Mouse (Mus musculus): ENCODE measurements around the gene Ttc4. TPM values are rescaled to one million over a fixed set of nuclear protein-coding genes. Genes with fewer than 3 reads are reported as not detected.

The Ttc4 gene
- total RNA-seq (2014; rRNA removed) (106 and 118 TPM in 2 replicates), polyA plus RNA-seq (2015; fragmentation: Nextera tagmentation; extraction: Ambion mirVana) (83.0 and 84.0 TPM in 2 replicates)

DNA sequence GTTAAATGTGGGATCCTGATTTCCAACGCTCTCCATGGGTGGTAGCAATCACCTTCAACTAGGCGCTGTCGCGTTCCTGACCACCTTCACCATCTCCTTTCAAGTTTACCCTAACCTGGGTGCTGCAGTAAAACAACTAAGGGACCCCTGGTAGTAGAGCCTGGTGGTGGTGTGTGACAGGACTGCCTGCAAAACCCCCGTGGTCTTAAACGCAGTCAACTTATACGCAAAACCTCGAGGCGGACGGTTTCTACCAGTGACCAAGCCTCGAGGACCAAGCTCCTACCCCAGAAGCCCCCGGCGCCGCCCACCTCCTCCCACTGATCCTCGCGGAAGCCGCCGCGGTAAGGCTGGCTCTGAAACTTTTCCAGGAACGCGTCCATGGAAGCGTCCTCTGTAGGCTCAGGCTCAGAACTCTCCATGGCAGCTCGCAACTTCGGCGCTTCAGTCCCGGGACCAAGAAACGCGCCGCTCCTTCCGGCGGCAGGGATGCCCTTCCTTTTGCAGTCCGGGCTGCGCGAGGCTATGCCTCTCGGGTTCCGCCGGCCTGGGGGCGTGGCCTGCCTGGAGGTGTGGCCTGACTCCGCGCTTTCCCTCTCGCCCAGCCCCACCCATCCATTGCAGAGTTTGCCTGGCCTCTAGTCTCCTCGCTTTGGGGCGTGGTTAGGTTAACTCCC lies at the start of gene Ttc4:
Ttc4 (minus strand) TSS at position 503 of the 677 bp plus-strand sequence.
- Histone ChIP-seq H3K27ac (peak within 1 kb of the TSS; percentile 51; the same call in 1 of the 2 replicates), H3K27me3 (ENCODE audit: insufficient read depth, low read length) (no peaks in the 10 kb centered on the region)

DNA sequence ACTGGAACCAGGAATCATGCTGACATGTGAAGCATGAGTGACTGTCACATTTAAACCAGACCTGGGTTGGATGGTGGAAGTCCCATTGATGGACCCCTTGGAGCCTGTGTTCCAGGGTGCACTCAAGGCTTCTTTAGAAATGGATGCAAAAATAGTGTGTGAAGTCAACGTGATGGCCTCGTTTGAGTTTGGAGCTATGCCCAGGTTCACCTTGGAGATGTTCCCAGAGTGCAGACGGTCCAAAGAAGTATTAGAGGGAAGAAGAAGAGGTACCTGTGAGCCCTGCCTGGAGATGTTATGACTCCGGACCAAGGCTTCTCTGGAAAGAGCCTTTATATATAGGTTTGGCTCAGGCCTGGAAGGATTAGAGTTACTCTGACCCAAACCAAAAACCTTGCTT lies 41.9 kb upstream of the Ttc4 start:
- Histone ChIP-seq H3K27ac (no peak overlapping the region), H3K9me3 (ENCODE audit: low read length) (no peaks in the 10 kb centered on the region), H3K4me1 (ENCODE audit: insufficient read depth, low read length) (no peaks in the 10 kb centered on the region), H3K4me2 (ENCODE audit: low read depth, low read length) (no peak overlapping the region), H3K9ac (replicated peaks; ENCODE audit: low read length) (no peak overlapping the region), H3K27me3 (ENCODE audit: insufficient read depth, low read length) (no peaks in the 10 kb centered on the region), H3K4me3 (ENCODE audit: low read length) (no peak overlapping the region), H3K36me3 (ENCODE audit: insufficient read depth, low read length) (no peaks in the 10 kb centered on the region)
- DNase-seq (ENCODE audit: low spot score), result no peak
- ATAC-seq, result no peak
- TF ChIP-seq CTCF (IDR thresholded peaks at IDR 0.05; ENCODE audit: low read depth), result no peak
- 73% methylated on average over 4 of the region's 4 CpGs for WGBS

More for the DNA sequence above, at the start of gene Ttc4:
- peaks cover 13% of the 10 kb centered on the region for H3K36me3 ChIP-seq (ENCODE audit: insufficient read depth, low read length)
- peak within 1 kb of the TSS; percentile 77 for H3K9ac ChIP-seq (replicated peaks; ENCODE audit: low read length)
- ATAC-seq (peak; percentile 98), DNase-seq (ENCODE audit: low spot score) (peak; percentile 95)
- H3K9me3 ChIP-seq (ENCODE audit: low read length), result no peaks in the 10 kb centered on the region
- H3K4me2 ChIP-seq (ENCODE audit: low read depth, low read length), result peak within 1 kb of the TSS; percentile 93
- peaks cover 6% of the 10 kb centered on the region; the same call in 1 of the 2 replicates for H3K4me1 ChIP-seq (ENCODE audit: insufficient read depth, low read length)
- TF ChIP-seq CTCF (IDR thresholded peaks at IDR 0.05; ENCODE audit: low read depth), result no peak
- H3K4me3 ChIP-seq (ENCODE audit: low read length), result peak within 1 kb of the TSS; percentile 92
- WGBS, result 1% methylated on average over 43 of the region's 43 CpGs

DNA sequence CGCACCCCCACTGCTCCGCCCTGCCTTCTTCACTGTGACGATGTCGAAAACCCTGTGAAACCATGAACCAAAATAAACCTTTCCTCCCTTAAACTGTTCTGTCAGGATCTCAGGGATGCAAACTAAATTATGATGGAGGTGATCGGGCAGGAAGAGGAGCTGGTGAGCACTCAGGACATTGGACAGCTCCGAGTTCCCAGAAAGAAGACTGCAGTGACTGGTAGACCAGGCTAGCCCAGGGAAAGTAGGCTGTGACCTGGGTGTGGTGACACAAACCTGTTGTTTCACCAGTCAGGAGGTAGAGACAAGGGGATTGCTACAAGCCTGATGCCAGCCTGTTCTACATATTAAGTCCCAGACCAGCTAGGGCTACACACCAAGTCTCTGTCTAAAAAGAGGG lies 34.9 kb upstream of the Ttc4 start:
- Histone ChIP-seq H3K4me1 (ENCODE audit: insufficient read depth, low read length) (no peaks in the 10 kb centered on the region), H3K9ac (replicated peaks; ENCODE audit: low read length) (no peak overlapping the region), H3K36me3 (ENCODE audit: insufficient read depth, low read length) (no peaks in the 10 kb centered on the region), H3K9me3 (ENCODE audit: low read length) (no peaks in the 10 kb centered on the region), H3K4me2 (ENCODE audit: low read depth, low read length) (no peak overlapping the region), H3K27me3 (ENCODE audit: insufficient read depth, low read length) (no peaks in the 10 kb centered on the region), H3K4me3 (ENCODE audit: low read length) (no peak overlapping the region), H3K27ac (no peak overlapping the region)
- DNase-seq (ENCODE audit: low spot score), result no peak
- WGBS, result 92% methylated on average over 6 of the region's 6 CpGs
- ATAC-seq, result no peak
- no peak for TF ChIP-seq CTCF (IDR thresholded peaks at IDR 0.05; ENCODE audit: low read depth)

DNA sequence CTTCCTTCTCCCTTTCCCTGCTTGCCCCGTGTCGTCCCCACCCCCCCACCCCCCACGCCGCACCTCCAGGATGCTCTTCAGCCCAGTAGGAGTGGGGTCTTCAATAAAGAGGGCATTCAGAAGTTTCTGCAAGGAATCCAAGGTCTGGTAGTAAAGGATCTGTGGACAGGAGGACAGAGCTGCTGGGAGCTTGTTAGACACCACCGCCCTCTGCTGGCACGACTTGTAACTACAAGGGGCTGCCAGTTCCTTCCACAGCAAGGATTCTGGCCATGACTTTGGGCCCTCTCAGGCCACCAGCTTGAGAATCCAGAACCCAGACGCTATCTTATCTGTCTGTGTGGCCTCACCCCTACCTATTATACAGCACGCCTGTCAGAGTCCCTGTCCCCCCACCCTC lies 29.7 kb upstream of the Ttc4 start:
- peaks cover 20% of the 10 kb centered on the region for H3K4me1 ChIP-seq (ENCODE audit: insufficient read depth, low read length)
- ATAC-seq, result peak; percentile 28; the same call in 1 of the 2 replicates
- no peaks in the 10 kb centered on the region for H3K36me3 ChIP-seq (ENCODE audit: insufficient read depth, low read length)
- TF ChIP-seq CTCF (IDR thresholded peaks at IDR 0.05; ENCODE audit: low read depth), result peak; percentile 97
- H3K27me3 ChIP-seq (ENCODE audit: insufficient read depth, low read length), result no peaks in the 10 kb centered on the region
- DNase-seq (ENCODE audit: low spot score), result peak; percentile 84
- no peak overlapping the region for H3K9ac ChIP-seq (replicated peaks; ENCODE audit: low read length)
- H3K27ac ChIP-seq, result no peak overlapping the region
- H3K9me3 ChIP-seq (ENCODE audit: low read length), result no peaks in the 10 kb centered on the region
- WGBS, result 1% methylated on average over 8 of the region's 8 CpGs
- no peak overlapping the region for H3K4me3 ChIP-seq (ENCODE audit: low read length)
- H3K4me2 ChIP-seq (ENCODE audit: low read depth, low read length), result no peak overlapping the region

DNA sequence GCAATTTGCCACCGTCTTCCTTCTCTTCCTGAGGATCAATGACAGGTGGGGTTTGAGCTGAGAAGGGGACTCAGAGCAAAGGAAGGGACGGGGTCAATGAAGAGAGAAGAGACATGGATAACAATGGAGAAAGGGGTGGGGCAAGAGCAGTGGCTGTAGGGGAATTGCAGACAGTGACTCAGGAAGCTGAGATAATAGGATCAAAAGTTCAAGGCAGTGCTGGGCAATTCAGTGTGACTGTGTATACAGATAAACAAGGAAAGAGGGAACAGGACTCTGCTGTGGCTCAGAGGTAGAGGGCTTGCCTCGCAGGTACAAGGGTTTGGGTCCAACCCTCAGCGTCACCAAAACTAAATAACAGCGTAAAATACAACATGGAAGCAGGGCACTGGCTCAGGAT lies 29.2 kb upstream of the Ttc4 start:
- WGBS, result 49% methylated on average over 5 of the region's 5 CpGs
- Histone ChIP-seq H3K27ac (no peak overlapping the region), H3K9ac (replicated peaks; ENCODE audit: low read length) (no peak overlapping the region), H3K36me3 (ENCODE audit: insufficient read depth, low read length) (no peaks in the 10 kb centered on the region), H3K27me3 (ENCODE audit: insufficient read depth, low read length) (no peaks in the 10 kb centered on the region), H3K4me3 (ENCODE audit: low read length) (no peak overlapping the region), H3K4me1 (ENCODE audit: insufficient read depth, low read length) (peaks cover 20% of the 10 kb centered on the region), H3K9me3 (ENCODE audit: low read length) (no peaks in the 10 kb centered on the region), H3K4me2 (ENCODE audit: low read depth, low read length) (no peak overlapping the region)
- DNase-seq (ENCODE audit: low spot score) (no peak), ATAC-seq (no peak)
- TF ChIP-seq CTCF (IDR thresholded peaks at IDR 0.05; ENCODE audit: low read depth), result no peak

DNA sequence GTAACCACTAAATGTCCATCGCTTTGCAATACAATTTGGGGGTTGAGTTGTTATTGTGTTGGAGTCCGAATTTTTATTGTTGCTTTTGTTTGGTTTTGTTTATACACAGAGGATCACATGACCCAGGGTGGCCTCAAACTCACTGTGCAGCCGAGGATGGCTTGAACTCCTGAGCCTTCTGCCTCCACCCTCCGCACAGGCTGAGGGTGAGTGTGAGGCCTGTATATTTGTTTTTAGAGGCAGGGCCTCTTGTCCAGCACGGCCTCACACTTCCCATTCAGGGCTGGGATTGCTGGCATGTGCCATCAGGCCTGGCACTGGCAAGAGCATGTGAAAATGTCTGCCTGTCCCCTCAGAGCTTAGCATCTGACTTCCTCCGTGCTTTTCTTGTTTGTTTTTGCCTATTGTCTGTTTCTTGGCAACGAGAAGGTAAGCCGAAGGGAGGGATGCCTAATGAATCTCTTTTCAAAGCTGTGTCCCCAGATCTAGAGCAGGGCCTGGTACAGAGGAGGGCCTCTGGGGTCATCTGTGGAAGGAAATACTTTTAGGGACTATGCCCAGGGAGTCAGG lies 26.4 kb upstream of the Ttc4 start:
- peaks cover 24% of the 10 kb centered on the region for H3K4me1 ChIP-seq (ENCODE audit: insufficient read depth, low read length)
- H3K9me3 ChIP-seq (ENCODE audit: low read length), result no peaks in the 10 kb centered on the region
- no peaks in the 10 kb centered on the region for H3K27me3 ChIP-seq (ENCODE audit: insufficient read depth, low read length)
- H3K27ac ChIP-seq, result peak overlapping the region; percentile 79
- ATAC-seq, result no peak
- H3K4me3 ChIP-seq (ENCODE audit: low read length), result no peak overlapping the region
- DNase-seq (ENCODE audit: low spot score), result peak; percentile 25
- 22% methylated on average over 8 of the region's 8 CpGs for WGBS
- H3K36me3 ChIP-seq (ENCODE audit: insufficient read depth, low read length), result no peaks in the 10 kb centered on the region
- no peak for TF ChIP-seq CTCF (IDR thresholded peaks at IDR 0.05; ENCODE audit: low read depth)
- H3K4me2 ChIP-seq (ENCODE audit: low read depth, low read length), result no peak overlapping the region
- no peak overlapping the region for H3K9ac ChIP-seq (replicated peaks; ENCODE audit: low read length)

DNA sequence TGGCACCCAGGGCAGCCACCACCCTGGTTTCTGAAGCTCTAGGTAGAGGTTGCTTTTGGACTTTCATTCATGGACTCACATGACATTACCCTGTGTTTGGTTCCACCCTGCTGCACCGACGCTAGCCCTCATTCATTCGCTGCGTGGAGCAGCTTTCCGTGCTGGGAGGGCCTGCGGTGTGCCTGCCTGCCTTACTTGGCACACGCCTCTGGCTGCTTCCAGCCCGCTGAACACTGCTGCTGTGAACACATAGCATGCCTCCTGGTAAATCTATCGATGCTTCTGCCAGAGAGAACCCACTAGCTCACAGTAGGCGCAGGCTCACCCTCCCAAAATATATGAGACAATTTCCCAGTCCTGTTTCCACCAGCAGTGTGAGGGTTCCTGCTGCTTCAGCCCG lies 25.7 kb upstream of the Ttc4 start:
- Histone ChIP-seq H3K4me3 (ENCODE audit: low read length) (no peak overlapping the region), H3K36me3 (ENCODE audit: insufficient read depth, low read length) (no peaks in the 10 kb centered on the region), H3K9me3 (ENCODE audit: low read length) (no peaks in the 10 kb centered on the region), H3K4me1 (ENCODE audit: insufficient read depth, low read length) (peaks cover 29% of the 10 kb centered on the region), H3K9ac (replicated peaks; ENCODE audit: low read length) (no peak overlapping the region), H3K27ac (peak overlapping the region; percentile 79), H3K4me2 (ENCODE audit: low read depth, low read length) (no peak overlapping the region), H3K27me3 (ENCODE audit: insufficient read depth, low read length) (no peaks in the 10 kb centered on the region)
- 20% methylated on average over 11 of the region's 11 CpGs for WGBS
- peak; percentile 56 for ATAC-seq
- TF ChIP-seq CTCF (IDR thresholded peaks at IDR 0.05; ENCODE audit: low read depth), result no peak
- peak; percentile 72 for DNase-seq (ENCODE audit: low spot score)
